Mouse (Mus musculus) stomach, embryonic 14.5 days (tissue): ENCODE results near the gene Hydin. TPM values are rescaled to one million over a fixed set of nuclear protein-coding genes. Genes with fewer than 3 reads are reported as not detected.

ENCODE experiments used
- ATAC-seq: fragments of 200-750 bp; cut with Nextera tagmentation; 2 replicates; pipeline ENCODE4 v1.8.0; 2017; ENCODE audit warnings: low read depth, moderate TSS enrichment; ENCODE audit not compliant: insufficient number of reproducible peaks, insufficient read depth, low FRiP score
- H3K27ac ChIP-seq: fragments of 300-500 bp; sonication (generic); 2 replicates; pipeline ENCODE4 v1.5.1; 2014; ENCODE audit warnings: mild to moderate bottlenecking, low read length, moderate library complexity, mixed read lengths
- H3K27me3 ChIP-seq: fragments of 300-500 bp; sonication (generic); 2 replicates; pipeline ENCODE4 v1.6.1; 2014; ENCODE audit warnings: low read length, control low read depth, mixed read lengths; ENCODE audit not compliant: control insufficient read depth, insufficient read depth
- H3K36me3 ChIP-seq: fragments of 300-500 bp; sonication (generic); 2 replicates; pipeline ENCODE4 v1.6.1; 2014; ENCODE audit warnings: mild to moderate bottlenecking, control low read depth, low read length, moderate library complexity, mixed read lengths; ENCODE audit not compliant: control insufficient read depth, insufficient read depth
- H3K4me1 ChIP-seq: fragments of 300-500 bp; sonication (generic); 2 replicates; pipeline ENCODE4 v1.6.1; 2014; ENCODE audit warnings: low read length, control low read depth, mixed read lengths; ENCODE audit not compliant: control insufficient read depth, insufficient read depth
- H3K4me2 ChIP-seq: fragments of 300-500 bp; sonication (generic); replicated peaks from 2 replicates; pipeline ENCODE4 v1.6.1; 2014; ENCODE audit warnings: low read depth, low read length, control low read depth
- H3K4me3 ChIP-seq: fragments of 300-500 bp; sonication (generic); 2 replicates; pipeline ENCODE4 v1.5.1; 2014; ENCODE audit warnings: low read depth, low read length, control low read depth
- H3K9ac ChIP-seq: fragments of 300-500 bp; sonication (generic); replicated peaks from 2 replicates; pipeline ENCODE4 v1.6.1; 2014; ENCODE audit warnings: low read depth, mild to moderate bottlenecking, control low read depth, low read length, moderate library complexity, mixed read lengths
- H3K9me3 ChIP-seq: fragments of 300-500 bp; sonication (generic); 2 replicates; pipeline ENCODE4 v1.6.1; 2016; ENCODE audit warnings: low read depth, low read length, control low read depth; ENCODE audit not compliant: control insufficient read depth
- WGBS: fragments of 180-500 bp; shearing (Covaris S2); extraction: QIAGEN DNeasy Blood & Tissue Kit; methylation state at CpG from one replicate; pipeline ENCODE4 v1.1.7; 2014; 5-methylcytosine and 5-hydroxymethylcytosine counted together
- polyA plus RNA-seq: library from polyadenylated mRNA; unstranded; fragments of >200 nt; fragmentation: Nextera tagmentation; extraction: Ambion mirVana; gene quantifications from 2 replicates; pipeline ENCODE4 v1.2.1, GENCODE M21; 2014

Hydin gene
- polyA plus RNA-seq, 1 experiment from 2014 or later: 0.51 TPM

- Histone ChIP-seq H3K9ac (no peak overlapping the region), H3K27me3 (no peaks in the 10 kb centered on the region), H3K36me3 (no peaks in the 10 kb centered on the region), H3K4me3 (no peak overlapping the region), H3K27ac (no peak overlapping the region), H3K4me1 (no peaks in the 10 kb centered on the region), H3K4me2 (no peak overlapping the region), H3K9me3 (no peaks in the 10 kb centered on the region)
- ATAC-seq: no peak
- 82% methylated on average over 5 of the region's 5 CpGs for WGBS
These were observed 224.3 kb downstream of the Hydin start for GRCm38 (mm10) chr8:110491118-110491517.

DNA sequence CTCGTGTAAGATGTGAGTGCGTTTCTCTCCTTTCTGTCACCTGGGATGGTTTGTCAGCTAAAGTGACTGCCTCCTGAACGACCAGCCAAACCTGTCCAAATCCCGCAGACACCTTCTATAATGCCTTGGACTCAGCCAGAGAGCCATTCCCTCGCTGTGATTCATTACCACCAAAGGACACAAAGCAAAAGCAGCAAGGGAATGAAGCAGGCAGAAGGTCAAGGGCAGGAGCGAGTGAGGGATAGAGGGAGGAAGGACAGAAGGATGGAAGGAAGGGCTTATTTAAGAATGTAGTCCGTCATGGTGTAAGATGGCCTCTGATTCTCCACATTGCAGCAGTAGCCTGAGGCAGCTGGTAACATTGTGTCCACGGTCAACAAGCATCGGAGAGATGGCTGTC lies 229.5 kb downstream of the Hydin start:
- no peak for ATAC-seq
- WGBS: 79% methylated on average over 9 of the region's 9 CpGs

DNA sequence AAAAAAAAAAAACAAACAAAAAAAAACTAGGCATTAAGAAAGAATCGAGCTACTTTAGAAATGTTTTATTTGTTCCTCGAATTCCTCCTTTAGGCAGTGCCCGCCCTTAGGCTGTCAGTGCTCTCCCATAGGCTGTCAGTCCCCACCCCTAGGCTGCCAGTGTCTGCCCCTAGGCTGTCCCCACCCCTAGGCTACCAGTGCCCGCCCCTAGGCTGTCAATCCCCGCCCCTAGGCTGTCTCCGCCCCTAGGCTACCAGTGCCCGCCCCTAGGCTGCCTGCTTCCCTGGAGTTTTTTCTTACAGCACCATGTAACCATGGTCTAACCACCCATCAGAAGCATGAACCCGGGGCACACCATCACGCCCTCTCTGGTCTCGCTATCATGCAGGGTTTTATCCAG lies 233.5 kb downstream of the Hydin start:
- Histone ChIP-seq H3K27me3 (no peaks in the 10 kb centered on the region), H3K27ac (no peak overlapping the region), H3K4me1 (no peaks in the 10 kb centered on the region), H3K36me3 (no peaks in the 10 kb centered on the region), H3K9me3 (no peaks in the 10 kb centered on the region), H3K4me2 (no peak overlapping the region), H3K9ac (no peak overlapping the region), H3K4me3 (no peak overlapping the region)
- ATAC-seq: peak; percentile 86; the same call in 1 of the 2 replicates
- 21% methylated on average over 10 of the region's 10 CpGs for WGBS

More for the DNA sequence above, 229.5 kb downstream of the Hydin start:
- Histone ChIP-seq H3K4me1 (no peaks in the 10 kb centered on the region), H3K9ac (no peak overlapping the region), H3K9me3 (no peaks in the 10 kb centered on the region), H3K27me3 (no peaks in the 10 kb centered on the region), H3K4me2 (no peak overlapping the region), H3K36me3 (no peaks in the 10 kb centered on the region), H3K27ac (no peak overlapping the region), H3K4me3 (no peak overlapping the region)

- Histone ChIP-seq H3K4me3 (no peak overlapping the region), H3K9ac (no peak overlapping the region), H3K27ac (no peak overlapping the region), H3K4me1 (no peaks in the 10 kb centered on the region), H3K36me3 (no peaks in the 10 kb centered on the region), H3K9me3 (no peaks in the 10 kb centered on the region), H3K4me2 (no peak overlapping the region), H3K27me3 (no peaks in the 10 kb centered on the region)
- WGBS: 75% methylated on average over 6 of the region's 6 CpGs
- no peak for ATAC-seq
These were observed 233.9 kb downstream of the Hydin start for GRCm38 (mm10) chr8:110500661-110501060.

- Histone ChIP-seq H3K4me2 (no peak overlapping the region), H3K27me3 (no peaks in the 10 kb centered on the region)
These were observed 234.6 kb downstream of the Hydin start for GRCm38 (mm10) chr8:110501330-110501729.

DNA sequence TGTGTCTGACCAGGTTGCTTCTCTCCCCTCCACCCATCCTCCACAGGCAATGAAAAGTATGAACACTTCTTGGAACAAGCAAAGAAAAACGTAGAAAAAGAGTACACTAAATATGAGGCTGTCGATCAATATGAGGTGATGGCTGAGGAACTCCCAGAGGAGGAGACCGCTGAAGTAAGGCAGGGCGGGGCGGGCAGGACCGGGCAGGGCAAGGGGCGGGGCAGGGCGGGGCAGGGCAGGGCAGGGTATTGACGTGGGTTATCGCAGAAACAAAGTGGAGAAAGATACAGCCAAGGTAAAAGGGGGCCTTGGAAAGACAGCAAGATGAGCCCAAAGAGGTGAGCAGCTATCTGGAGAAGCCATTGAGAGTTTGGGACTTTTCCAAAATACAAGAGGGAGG lies 236.1 kb downstream of the Hydin start:
- H3K4me2 ChIP-seq: no peak overlapping the region
- no peak for ATAC-seq

More at GRCm38 (mm10) chr8:110501330-110501729, 234.6 kb downstream of the Hydin start:
- H3K36me3 ChIP-seq: no peaks in the 10 kb centered on the region
- WGBS: 88% methylated on average over 4 of the region's 4 CpGs
- no peaks in the 10 kb centered on the region for H3K4me1 ChIP-seq
- no peak overlapping the region for H3K4me3 ChIP-seq
- H3K9ac ChIP-seq: no peak overlapping the region
- H3K27ac ChIP-seq: no peak overlapping the region
- no peak for ATAC-seq
- no peaks in the 10 kb centered on the region for H3K9me3 ChIP-seq

GRCm38 (mm10) chr8:110508766-110509165 lies 242.0 kb downstream of the Hydin start:
- no peak overlapping the region for H3K4me3 ChIP-seq
- H3K36me3 ChIP-seq: no peaks in the 10 kb centered on the region
- no peak overlapping the region for H3K9ac ChIP-seq
- no peaks in the 10 kb centered on the region for H3K27me3 ChIP-seq
- peaks cover 3% of the 10 kb centered on the region; the same call in 1 of the 2 replicates for H3K9me3 ChIP-seq
- H3K4me1 ChIP-seq: no peaks in the 10 kb centered on the region
- no peak for ATAC-seq
- no peak overlapping the region for H3K4me2 ChIP-seq
- no peak overlapping the region for H3K27ac ChIP-seq
- 63% methylated on average over 3 of the region's 3 CpGs for WGBS

More for the DNA sequence above, 236.1 kb downstream of the Hydin start:
- Histone ChIP-seq H3K36me3 (no peaks in the 10 kb centered on the region), H3K4me3 (no peak overlapping the region), H3K27ac (no peak overlapping the region), H3K9ac (no peak overlapping the region), H3K4me1 (no peaks in the 10 kb centered on the region), H3K27me3 (no peaks in the 10 kb centered on the region), H3K9me3 (no peaks in the 10 kb centered on the region)
- 15% methylated on average over 10 of the region's 10 CpGs for WGBS

DNA sequence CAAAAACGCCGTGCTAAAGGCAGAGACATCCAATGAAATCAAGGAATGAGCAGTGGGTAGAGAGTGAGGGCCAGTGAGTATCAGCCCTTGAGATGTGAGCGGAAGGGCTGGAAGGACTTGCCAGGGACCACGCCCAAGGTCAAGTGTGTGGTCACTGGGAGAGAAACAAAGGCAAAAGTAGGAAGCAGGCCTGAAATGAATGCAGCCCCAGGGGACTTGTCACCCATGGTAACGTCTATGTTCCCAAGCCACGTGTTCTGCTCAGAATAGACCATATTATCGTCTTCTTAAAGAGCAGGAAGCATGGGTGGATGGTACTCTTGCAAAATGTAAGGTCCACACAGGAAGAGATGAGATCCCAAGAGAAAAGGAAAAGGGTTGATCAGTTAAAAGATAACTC lies 253.0 kb downstream of the Hydin start:
- Histone ChIP-seq H3K27ac (no peak overlapping the region), H3K4me3 (no peak overlapping the region), H3K4me1 (no peaks in the 10 kb centered on the region), H3K4me2 (no peak overlapping the region), H3K9ac (no peak overlapping the region), H3K36me3 (no peaks in the 10 kb centered on the region), H3K27me3 (no peaks in the 10 kb centered on the region), H3K9me3 (no peaks in the 10 kb centered on the region)
- WGBS: 74% methylated on average over 7 of the region's 7 CpGs
- ATAC-seq: no peak

- 89% methylated on average over 12 of the region's 12 CpGs for WGBS
These were observed 255.1 kb downstream of the Hydin start for GRCm38 (mm10) chr8:110521851-110522250.

More at GRCm38 (mm10) chr8:110521851-110522250, 255.1 kb downstream of the Hydin start:
- Histone ChIP-seq H3K36me3 (no peaks in the 10 kb centered on the region), H3K4me3 (no peak overlapping the region), H3K9ac (no peak overlapping the region), H3K27me3 (no peaks in the 10 kb centered on the region), H3K4me1 (0 out of 2 replicates have a peak, but pooled peaks cover 3% of the 10 kb centered on the region), H3K9me3 (no peaks in the 10 kb centered on the region), H3K4me2 (no peak overlapping the region), H3K27ac (no peak overlapping the region)
- no peak for ATAC-seq
